Mouse (Mus musculus) neural tube, embryonic 10.5 days (tissue): ENCODE measurements around the gene Ptgs1.
A peak's percentile ranks its signal among the peaks of the same experiment; 100 is the strongest.
"Not testable (repeated sequence)": the region's sequence is repeated elsewhere in the genome, so short reads cannot be mapped to it uniquely, and the experiment has no call there.

ENCODE experiments used
- DNase-seq: peaks from one replicate; pipeline ENCODE4 v3.0.0-alpha.2; 2017; ENCODE audit warnings: low spot score; ENCODE audit errors: extremely low spot score

The Ptgs1 gene

DNA sequence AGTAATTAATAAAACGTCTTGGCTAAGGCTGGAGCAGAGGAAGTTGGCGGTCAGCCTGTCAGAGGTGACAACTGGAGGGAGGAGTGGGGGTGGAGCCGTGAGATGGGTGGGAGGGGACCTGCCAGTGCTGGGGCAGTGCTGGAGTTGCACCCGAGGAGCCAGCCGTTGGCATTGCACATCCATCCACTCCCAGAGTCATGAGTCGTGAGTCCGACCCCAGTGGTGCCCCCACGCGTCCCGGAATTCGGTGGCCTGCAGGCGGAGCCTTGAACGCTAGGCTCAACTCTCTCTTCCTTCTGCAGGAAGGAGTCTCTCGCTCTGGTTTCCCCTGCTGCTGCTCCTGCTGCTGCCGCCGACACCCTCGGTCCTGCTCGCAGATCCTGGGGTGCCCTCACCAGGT is at the start of gene Ptgs1:
Gene Ptgs1, plus strand, starts transcription at position 61 of the 400 bp plus-strand sequence.
- no peak for DNase-seq

DNA sequence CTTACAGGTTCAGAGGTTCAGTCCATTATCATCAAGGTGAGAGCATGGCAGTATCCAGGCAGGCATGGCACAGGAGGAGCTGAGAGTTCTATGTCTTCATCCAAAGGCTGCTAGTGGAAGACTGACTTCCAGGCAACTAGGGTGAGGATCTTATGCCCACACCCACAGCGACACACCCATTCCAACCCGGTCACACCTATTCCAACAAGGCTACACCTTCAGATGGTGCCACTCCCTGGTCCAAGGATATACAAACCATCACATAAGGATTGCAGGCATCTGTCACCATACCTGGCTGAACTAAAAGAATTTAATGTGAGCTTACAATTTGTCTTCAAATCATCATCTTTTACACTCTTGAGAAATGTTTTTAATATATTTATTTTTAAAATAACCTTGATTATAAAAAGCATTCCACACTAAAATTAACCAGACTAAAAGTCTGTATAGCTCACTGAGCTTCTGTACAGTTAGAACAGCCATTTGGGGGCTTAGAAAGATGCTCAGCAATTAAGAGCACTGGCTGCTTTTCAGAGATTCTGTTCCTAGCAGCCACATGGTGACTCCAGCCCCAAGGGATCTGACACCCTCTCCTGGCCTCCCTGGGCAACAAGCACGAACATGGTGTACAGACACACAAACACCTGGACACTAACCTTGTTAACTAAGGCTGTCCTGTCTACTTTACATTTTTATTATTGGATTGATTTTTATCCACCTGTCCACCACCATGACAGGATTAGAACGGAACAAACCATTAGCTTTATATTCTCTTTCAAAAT is 48.4 kb upstream of the Ptgs1 start:
- DNase-seq: not testable (repeated sequence)

DNA sequence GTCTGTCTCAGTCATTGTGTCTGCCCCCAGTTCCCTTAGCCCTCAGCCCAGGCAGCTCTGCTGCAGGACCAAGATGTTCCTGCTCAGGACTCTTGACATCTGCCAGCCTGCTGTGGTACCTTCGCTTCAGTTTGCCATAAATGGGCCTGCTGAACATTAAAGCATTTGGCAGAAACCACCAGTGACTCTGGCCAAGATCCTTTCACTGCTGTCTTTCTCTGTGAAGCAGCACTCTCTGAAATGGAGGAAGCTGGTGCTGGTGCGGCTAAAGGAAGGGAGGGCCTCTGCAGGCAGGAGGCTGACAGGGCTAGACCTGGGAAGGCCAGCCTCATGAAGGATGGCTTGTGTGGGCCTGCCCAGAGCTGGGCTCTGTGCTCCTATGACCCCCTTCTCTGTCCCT is 46.9 kb upstream of the Ptgs1 start:
- DNase-seq: no peak

DNA sequence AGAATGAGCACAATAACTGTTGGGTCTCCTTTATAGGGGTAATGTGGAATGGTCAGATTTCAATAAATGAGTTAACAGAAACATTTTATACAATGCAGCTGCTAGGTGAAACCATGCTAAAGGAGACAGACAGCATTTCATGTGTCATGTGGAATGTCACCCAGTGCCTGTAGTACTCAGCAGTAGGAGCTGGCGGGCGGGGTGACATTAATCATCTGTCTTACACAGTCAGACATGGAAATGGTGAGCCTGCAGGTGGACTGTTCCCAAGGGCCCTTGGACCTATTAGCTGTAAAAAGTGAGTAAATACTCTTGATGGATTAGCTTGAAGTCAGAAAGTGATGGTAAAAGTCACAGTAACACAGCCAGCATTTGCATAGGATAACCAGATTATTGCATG is 46.0 kb upstream of the Ptgs1 start:
- no peak for DNase-seq

DNA sequence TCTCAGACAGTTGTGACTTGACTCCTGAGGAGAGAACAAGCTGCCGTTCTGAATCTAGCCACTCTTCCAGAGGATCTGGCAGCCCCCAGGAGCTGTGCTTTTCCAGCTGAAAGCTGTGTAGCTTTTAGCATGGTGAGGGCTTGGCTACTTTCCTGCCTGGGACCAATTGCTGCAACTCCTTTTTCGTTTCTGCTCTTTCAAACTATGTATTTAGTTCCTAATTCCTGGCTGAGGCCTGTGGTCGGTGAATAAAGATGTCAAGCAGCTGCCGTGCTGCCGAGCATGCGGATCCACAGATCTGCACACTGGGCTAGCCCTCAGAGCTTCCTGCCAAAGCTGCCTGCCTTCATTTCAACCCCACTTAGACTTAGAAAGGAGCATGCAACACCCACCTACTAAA is 45.4 kb upstream of the Ptgs1 start:
- no peak for DNase-seq

DNA sequence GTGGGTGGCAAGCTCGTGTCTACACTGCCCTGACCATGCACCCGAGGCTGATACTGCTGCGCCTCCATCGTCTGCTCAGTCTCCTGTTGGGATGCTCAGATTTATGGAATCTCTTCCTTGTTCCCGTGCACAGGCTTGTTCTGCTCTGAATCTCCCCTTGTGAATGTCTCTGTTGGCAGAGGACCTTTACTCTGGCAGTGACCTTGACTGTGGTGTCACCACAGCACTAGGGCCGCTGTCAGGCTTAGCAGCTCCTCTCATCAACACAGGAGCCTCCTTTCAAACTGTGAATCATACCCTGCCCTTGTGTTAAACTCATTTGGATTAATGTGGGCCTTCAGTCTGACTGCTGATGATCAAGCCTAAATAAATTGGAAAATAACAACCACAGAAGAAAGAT is 41.0 kb upstream of the Ptgs1 start:
- DNase-seq: not testable (repeated sequence)

DNA sequence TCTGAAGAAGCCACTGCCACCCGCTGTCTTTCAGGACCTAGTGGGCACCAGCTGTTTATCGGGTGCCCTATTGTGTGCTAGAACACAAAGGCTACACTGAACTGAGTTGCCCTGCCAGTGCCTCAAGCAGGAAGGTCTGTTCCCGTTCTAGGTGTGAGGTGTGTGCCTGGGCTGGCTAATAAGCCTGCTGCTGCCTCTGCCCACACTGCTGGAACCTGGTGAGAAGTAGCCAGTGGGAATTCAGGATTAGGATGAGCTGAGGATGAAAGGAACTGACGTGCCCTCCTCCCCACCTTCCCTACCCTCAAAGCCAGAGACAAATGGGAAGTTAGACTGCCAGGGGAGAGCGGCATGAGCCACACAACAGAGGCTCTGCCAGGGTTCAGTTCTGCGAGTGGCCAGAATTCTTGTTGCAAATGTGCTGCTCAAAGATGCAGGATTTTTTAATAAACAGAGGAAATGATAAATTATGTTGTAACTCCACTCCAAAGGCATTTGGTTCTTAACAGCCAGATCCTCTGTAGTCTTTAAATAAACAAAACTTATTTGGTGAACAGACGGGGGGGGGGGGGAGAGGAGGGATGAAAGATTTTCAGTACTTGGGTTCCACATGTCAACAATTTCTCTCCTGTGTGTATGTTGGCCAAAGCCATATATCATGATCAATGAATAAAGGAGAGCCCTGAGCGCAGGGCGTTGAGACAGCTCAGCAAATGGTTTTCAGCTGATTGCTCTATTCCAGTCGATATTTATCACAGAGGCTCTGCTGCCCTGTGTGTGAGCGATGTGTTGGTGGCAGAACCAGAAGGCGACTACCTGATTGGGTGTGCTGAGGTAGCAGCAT is 38.9 kb upstream of the Ptgs1 start:
- no peak for DNase-seq

DNA sequence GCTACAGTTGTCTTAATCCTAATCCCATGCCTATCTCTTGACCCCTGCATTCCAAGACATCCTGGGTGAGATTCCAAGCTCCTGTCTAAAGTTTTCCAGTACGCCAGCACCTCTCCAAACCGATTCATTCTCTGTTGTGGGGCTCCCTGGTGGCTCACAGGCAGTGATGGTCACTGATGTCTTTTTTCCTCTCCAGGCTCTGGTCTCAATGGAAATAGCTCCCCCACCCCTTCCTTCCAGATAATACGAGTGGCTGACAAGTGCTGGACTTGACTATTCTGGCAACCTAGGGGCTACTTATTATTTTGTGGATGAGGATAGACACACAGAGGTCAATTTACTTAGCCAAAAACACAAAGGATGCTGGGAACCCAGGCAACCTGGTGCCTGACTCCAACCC is 33.2 kb upstream of the Ptgs1 start:
- DNase-seq: no peak

DNA sequence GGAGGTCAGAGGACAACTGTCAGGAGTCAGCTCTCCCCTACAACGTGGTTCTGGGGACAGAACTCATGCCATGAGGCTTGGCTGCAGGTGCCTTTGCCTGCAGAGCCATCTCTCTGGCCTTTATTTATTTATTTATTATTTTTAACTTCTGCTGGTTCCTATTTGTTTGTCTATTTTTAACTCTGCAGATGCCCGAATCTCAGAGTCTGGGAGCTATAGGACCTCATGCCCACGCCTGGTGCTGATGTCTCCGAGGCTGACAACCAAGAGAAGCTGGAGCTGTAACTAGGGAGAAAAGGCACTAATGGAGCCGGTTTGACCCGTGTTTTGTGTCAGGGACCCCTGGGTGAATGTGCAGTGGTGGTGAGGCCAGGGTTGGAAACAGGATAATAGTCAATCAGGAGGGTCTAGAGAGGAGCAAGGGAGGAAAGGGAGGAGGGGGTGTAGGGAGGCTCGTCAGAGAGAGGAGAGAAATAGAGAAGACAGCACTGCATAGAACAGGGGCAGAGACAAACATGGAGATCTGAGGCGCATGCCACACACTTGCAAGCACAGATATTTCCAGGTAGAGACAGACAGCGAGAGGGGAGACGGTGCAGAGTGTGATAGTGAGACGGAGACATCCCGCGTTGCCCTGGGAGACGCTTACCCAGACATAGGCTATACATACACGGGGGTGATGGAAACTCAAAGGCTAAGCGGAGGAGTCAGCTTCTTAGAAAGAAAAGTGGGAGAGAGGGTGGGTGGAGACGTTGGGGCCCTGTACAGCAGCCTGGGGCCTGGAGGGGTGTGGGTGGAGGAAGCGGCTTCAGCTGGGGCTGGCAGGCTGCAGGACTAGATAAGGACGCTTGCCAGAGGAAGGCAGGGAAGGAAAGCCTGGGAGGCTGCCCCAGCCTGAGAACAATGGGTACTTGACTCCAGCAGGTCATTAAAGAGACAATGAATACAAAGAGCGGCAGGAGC is 32.0 kb upstream of the Ptgs1 start:
- peak; percentile 48 for DNase-seq

DNA sequence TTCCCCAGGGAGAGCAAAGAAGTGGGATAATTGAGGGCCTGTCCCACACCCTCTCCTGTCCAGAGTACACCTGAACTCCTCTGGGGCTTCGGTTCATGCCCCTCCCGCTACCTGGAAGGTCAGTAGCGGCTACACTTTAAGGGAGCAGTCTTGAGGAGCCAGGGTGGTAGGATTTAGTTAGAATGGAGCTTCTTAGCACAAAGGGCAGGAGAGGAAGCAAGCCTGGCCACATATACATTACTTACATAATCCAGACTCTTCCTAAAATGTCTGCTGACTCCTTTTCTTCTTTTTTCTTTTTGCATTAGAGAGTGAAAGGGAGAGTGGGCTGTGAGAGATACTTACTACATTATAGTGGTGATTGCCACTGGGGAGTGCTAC is 31.4 kb upstream of the Ptgs1 start:
- DNase-seq: no peak

DNA sequence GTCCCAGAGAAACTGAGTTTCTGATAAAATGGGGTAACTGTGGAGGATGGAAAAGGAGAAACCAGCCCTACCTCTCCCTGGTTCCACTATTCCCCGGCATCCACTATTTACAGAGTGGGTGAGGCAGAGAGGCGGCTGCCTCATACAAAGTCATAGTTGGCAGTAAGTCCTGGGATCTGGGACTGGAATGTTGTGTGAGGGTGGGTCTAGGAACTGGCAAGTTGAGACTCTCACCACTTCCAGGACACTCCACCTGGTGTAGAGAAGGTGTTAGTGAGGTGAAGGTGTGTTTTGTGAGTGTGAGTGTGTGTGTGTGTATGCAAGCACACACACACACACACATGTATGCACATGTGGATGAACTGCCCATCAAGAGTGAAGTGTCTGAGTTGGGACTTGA is 29.4 kb upstream of the Ptgs1 start:
- DNase-seq: no peak

DNA sequence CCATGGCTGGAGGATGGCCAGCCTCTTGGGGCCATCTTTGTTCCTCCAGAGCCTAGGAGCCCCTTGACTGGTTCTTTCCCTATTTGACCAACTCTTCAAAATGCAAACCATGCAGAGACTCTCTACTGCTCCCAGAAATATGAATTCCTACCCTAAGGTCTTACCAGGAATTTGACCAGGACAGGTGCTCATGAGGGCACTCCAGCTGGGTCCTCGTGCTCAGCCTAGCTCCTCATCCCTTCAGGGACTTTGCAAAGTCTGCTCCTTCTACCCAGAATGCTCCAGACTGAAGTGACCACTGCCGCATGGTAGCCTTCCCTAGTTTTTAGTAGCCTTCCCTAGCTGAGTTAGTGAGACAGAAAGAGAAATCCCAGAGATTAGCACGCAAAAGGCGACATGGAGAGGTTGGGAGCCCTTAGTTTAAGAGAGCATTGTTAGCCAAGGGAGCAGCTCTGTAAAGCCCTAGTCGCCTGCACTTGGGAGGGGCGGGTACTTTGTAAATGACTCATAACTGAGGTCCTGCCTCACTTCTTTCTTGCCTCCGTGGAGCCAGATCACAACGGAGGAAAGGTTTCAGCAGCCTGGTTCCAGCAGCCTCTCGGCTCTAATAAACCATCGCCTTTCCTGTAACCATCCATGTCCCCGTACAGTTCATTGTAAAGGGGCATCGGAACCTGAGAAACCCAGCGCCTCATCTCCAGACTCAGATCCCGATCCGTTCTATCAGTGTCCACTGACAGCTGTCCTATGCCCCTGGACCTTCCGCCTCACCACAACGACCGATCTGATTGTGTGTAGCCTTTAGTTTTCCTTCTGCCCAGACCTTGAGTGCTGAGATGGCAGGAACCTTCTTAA is 28.2 kb upstream of the Ptgs1 start:
- DNase-seq: peak; percentile 32

DNA sequence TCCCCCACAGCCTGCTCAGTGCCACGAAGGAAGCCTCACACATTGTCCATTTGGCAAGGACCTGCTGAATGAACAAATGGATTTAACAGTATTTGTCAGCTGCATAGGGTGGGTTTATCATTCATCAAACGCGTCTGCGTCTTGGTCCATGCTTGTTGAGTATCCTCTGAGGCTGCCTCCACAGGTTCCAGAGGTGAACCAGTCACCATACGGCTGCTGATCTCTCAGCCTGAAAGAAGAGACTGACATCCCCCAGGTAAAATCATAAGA is 27.7 kb upstream of the Ptgs1 start:
- peak; percentile 34 for DNase-seq

DNA sequence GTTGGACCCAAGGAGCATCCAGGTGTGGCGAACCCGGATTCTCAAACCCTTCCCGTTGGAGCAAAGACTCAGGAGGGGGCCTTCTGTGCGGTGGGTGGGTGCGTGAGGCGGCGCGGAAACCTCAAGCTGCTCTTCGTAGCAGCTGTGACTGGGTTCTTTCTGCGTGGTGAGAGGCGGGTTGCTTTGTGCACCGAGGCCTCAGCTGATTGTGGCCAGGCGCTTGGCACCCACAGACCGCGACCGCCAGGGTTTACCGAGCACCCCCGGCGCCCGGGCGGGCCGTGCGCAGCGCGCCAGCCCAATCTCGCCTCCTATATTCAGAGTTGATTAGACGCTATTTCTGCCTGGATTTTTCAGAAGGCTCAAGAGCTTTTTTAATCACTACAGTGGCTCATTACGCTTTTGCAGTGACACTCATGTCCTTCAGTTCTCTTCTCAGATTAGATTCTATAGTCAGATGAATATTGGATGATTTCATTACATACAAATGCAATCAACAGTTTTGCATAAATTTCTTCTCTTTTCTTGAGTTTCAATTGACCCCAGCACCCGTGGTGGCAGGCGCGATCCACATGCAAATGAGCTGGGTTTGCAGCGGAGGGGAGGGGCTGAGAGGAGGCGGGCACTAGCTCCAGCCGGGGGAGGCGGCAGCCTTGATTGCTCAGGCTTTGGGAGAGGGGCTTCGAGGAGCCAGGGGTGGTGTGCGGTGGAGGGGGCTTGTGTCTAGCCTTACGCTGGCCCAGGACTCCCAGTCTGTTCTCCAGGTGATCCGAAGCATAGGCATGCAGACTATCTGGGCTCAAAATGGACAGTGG is 27.0 kb upstream of the Ptgs1 start:
- DNase-seq: peak; percentile 32

DNA sequence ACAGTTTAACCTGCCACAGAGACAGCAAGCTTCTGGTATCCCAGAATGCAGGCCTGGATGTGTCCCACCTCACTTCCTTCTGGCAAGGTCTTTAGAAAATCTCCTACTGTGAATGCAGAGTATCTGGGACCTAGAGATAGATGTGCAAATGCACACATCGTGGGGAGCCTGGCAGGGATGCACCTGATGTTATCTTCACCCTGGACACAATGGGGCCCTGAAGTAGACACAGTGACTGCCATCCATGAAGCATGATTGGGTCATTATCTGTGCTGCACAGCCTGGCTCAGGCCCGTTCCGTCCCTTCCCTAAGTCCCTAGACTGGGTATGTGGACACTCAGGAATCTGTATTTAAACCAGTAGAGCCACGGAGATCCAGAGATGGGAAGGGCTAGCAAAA is 25.6 kb upstream of the Ptgs1 start:
- no peak for DNase-seq

DNA sequence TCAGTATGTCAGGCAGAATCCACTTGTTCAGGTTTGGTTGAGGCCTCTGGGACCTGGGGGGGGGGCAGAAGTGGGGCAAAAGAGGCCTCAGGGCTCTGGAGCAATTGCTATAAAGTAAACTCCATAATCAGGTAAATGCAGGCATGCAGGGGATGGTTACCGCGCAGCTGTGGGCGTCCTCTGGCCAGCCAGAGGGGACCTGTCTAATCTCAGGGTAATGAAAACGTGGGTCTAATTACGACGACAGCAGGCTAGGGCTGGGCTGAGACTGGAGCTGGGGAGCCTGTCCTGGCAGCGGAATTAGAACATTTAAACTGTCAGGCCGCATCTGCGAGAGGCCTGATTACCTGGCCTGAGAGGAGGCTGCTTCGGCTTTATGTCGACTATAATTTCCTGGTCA is 23.2 kb upstream of the Ptgs1 start:
- DNase-seq: no peak

DNA sequence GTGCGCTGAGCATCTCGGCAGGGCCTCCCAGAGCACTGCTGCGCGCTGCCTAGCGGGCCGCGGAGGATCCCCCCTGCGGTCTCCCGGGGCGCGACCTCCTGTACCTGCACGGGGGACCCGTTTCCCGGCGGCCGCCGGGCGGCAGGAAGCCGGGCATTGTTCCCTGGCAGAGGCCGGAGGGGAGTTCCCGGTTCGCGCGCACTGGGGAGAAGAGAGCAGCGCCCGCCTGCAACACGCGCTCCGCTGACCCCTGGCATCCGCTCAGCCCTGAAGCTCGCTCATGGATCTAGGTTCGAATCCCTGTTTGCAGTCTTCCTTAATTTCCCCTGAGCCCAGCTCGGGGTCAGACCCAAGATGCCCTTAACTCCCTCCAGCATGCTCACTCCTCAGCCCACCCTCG is 19.4 kb upstream of the Ptgs1 start:
- DNase-seq: peak; percentile 54

DNA sequence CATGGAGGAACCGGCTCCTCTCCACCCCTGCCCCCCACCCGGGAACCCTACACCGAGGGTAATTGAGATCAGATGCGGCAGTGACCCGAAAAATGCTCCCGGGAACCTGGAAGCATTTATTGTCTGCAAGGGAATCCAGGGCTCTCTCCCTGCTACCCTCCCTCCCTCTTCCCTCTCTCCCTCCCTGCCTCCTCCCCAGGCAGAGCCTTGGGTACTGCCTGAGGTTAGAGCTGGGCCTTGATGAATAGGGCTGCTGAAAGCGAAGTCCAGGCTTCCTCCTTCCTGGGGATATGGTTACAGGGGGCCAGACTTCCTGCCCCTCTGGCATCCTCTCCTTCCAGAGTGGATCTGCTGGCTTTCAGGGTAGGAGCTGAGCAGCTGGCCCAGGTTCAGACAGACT is 18.4 kb upstream of the Ptgs1 start:
- peak; percentile 69 for DNase-seq

DNA sequence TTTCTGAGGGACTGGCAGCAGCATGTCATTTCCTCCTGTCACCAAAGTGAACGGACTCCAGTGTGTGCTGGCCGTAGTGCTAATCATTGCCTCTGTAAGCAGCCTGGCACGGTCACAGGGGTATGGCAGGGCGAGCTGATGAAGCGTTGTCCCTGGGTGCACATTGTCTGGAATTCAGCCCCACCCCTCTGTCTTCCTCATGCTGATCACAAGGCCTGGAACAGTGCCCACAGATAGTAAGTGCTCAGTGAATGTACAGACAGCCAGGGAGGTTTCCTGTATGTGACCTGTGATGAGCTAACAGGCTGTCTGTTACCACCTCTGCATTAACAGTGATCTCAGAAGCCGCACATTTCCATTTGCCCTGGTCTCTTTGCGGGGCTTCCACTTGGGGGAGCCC is 17.1 kb upstream of the Ptgs1 start:
- DNase-seq: no peak

DNA sequence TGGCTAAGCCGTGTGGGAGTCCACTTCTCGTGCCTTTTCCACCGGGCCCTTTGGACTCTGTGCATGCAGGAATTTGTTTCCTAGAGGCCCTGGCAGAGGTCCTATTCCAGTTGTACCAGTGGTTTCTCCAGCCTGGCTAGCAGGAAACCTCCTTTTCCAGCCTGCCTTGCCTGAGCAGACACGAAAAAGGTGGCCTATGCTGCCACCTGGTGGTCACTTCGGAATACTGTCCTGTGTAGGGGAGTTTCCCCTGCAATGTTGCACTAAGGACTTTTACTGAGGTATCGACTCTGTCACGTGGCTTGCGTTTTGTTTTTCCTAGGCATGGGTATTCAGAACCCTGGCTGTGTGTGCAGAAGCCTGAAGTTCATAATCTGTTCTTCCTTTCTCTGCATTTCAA is 16.2 kb upstream of the Ptgs1 start:
- DNase-seq: peak; percentile 89
